23 mouse cellular contexts compared by ENCODE assay signal in the genomic region with DNA sequence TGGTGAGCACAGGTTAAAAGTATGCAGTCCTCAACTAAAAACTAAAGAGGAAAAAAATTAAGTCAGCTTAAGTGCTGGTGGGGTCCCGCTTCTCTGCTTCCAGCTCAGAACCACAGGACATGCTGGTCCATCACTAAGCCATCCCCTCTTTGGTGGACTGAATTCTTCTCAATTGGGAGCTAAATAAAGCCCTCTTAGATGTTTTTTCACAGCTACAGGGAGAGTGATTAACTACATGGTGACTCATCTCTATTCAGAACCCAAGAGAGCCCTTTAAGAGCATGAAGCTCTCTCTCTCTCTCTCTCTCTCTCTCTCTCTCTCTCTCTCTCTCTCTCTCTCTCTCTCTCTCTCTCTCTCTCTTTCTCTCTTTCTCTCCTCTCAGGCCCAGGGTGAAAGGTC. TPM values are rescaled to one million over a fixed set of nuclear protein-coding genes. Genes with fewer than 3 reads are reported as not detected.
"Had no signal": no experiment of that assay in that cellular context is flagged by ENCODE, and none has a peak within 500 bp of the region (broad histone marks: within the 10 kb centered on the region; RNA-seq: fewer than 3 reads in every experiment).

No protein-coding gene starts in this region.

- ATAC-seq: lung, postnatal 0 days had no signal

- DNase-seq: lung, adult 2 months; lung, postnatal 4 days; midbrain, embryonic 14.5 days; retina, postnatal 1 day; right cerebral cortex, adult 18-20 months; right cerebral cortex, postnatal 25 days; right cerebral cortex, postnatal 4 days; spleen, adult 18-20 months; thymus, adult 18-20 months; thymus, postnatal 14 days; thymus, postnatal 36 days had no signal

- H3K27me3 ChIP-seq: lung, embryonic 15.5 days; midbrain, embryonic 12.5 days; neural tube, embryonic 13.5 days; neural tube, embryonic 15.5 days had no signal

RNA-seq across cellular contexts. Expression of a gene that starts 50.8 kb away (rescaled TPM):
- total RNA-seq: megakaryocyte-erythroid progenitor cell, adult 5-6 weeks had no signal
- polyA plus RNA-seq: lung, adult 2 months; midbrain, embryonic 10.5 days; midbrain, embryonic 12.5 days; myocyte; neural tube, embryonic 11.5 days; small intestine, adult 2 months; stomach, embryonic 14.5 days; stomach, embryonic 16.5 days had no signal
